Mouse (Mus musculus): ENCODE data around the gene F2r.

- TF ChIP-seq CTCF (IDR thresholded peaks at IDR 0.05; ENCODE audit: low read depth) (no peak), EP300 (IDR thresholded peaks at IDR 0.05; ENCODE audit: low read depth) (no peak)
Observed at GRCm38 (mm10) chr13:95597578-95597977, 20.7 kb downstream of the F2r start.

Measured in liver, embryonic 14.5 days (tissue).